Mouse (Mus musculus) heart, embryonic 14.5 days (tissue): ENCODE data around the gene Ypel1. TPM values are rescaled to one million over a fixed set of nuclear protein-coding genes. Genes with fewer than 3 reads are reported as not detected.
A peak's percentile ranks its signal among the peaks of the same experiment; 100 is the strongest.

Experiments used
- ATAC-seq: fragments of 200-750 bp; cut with Nextera tagmentation; 2 replicates; pipeline ENCODE4 v1.8.0; 2017; ENCODE audit warnings: low read depth, moderate TSS enrichment; ENCODE audit not compliant: insufficient number of reproducible peaks, insufficient read depth, low FRiP score
- H3K27ac ChIP-seq, 2 experiments: fragments of 200-500 bp in 1 of 2; fragments of 300-500 bp in 1 of 2; sonication (generic) in 1 of 2; replicated peaks in 1 of 2; 2 replicates each; pipeline ENCODE4 v1.5.1; 2012 to 2014; ENCODE audit warnings: low read depth in 2 of 2, low read length in 2 of 2, control low read depth in 1 of 2, mild to moderate bottlenecking in 1 of 2, mixed read lengths in 1 of 2; ENCODE audit not compliant: control insufficient read depth in 1 of 2, insufficient read depth in 1 of 2
- H3K27me3 ChIP-seq: fragments of 300-500 bp; sonication (generic); 2 replicates; pipeline ENCODE4 v1.6.1; 2014; ENCODE audit warnings: mild to moderate bottlenecking, low read length, control low read depth; ENCODE audit not compliant: control insufficient read depth, insufficient read depth
- H3K36me3 ChIP-seq: fragments of 300-500 bp; sonication (generic); 2 replicates; pipeline ENCODE4 v1.6.1; 2014; ENCODE audit warnings: mild to moderate bottlenecking, control low read depth, low read length, mixed read lengths; ENCODE audit not compliant: control insufficient read depth, insufficient read depth
- H3K4me1 ChIP-seq, 2 experiments: fragments of 200-500 bp in 1 of 2; fragments of 300-500 bp in 1 of 2; sonication (generic) in 1 of 2; 2 replicates each; pipeline ENCODE4 v1.6.1; 2012 to 2014; ENCODE audit warnings: low read length in 2 of 2, control low read depth in 1 of 2, mixed read lengths in 1 of 2; ENCODE audit not compliant: control insufficient read depth in 2 of 2, insufficient read depth in 2 of 2
- H3K4me2 ChIP-seq: fragments of 300-500 bp; sonication (generic); 2 replicates; pipeline ENCODE4 v1.6.1; 2014; ENCODE audit warnings: mild to moderate bottlenecking, low read length
- H3K4me3 ChIP-seq, 2 experiments: fragments of 200-500 bp in 1 of 2; fragments of 300-500 bp in 1 of 2; sonication (generic) in 1 of 2; 2 replicates each; pipeline ENCODE4 v1.5.1; 2012 to 2014; ENCODE audit warnings: low read length in 2 of 2, mild to moderate bottlenecking in 2 of 2, control low read depth in 1 of 2, low read depth in 1 of 2, moderate library complexity in 1 of 2; ENCODE audit not compliant: control insufficient read depth in 1 of 2, insufficient read depth in 1 of 2
- H3K9ac ChIP-seq: fragments of 300-500 bp; sonication (generic); 2 replicates; pipeline ENCODE4 v1.6.1; 2014; ENCODE audit warnings: mild to moderate bottlenecking, low read length
- H3K9me3 ChIP-seq: fragments of 300-500 bp; sonication (generic); 2 replicates; pipeline ENCODE4 v1.6.1; 2016; ENCODE audit warnings: low read length, control low read depth; ENCODE audit not compliant: control insufficient read depth
- WGBS: fragments of 180-500 bp; shearing (Covaris S2); extraction: QIAGEN DNeasy Blood & Tissue Kit; methylation state at CpG from one replicate; pipeline ENCODE4 v1.1.7; 2014; 5-methylcytosine and 5-hydroxymethylcytosine counted together
- polyA plus RNA-seq: library from polyadenylated mRNA; unstranded; fragments of >200 nt; fragmentation: Nextera tagmentation; extraction: Ambion mirVana; gene quantifications from 2 replicates; pipeline ENCODE4 v1.2.1, GENCODE M21; 2014

Ypel1 gene
- polyA plus RNA-seq, 1 experiment from 2014 or later, result 18.9 TPM

- 76% methylated on average over 13 of the region's 13 CpGs for WGBS
- no peak for ATAC-seq
- no peak overlapping the region for H3K27ac ChIP-seq
- no peak overlapping the region for H3K4me2 ChIP-seq
- no peak overlapping the region for H3K9ac ChIP-seq
- H3K36me3 ChIP-seq, result peaks cover 91% of the 10 kb centered on the region
- peaks cover 5 to 13% of the 10 kb centered on the region in 2 experiments for H3K4me1 ChIP-seq
- H3K9me3 ChIP-seq, result no peaks in the 10 kb centered on the region
- no peak overlapping the region for H3K4me3 ChIP-seq
- no peaks in the 10 kb centered on the region for H3K27me3 ChIP-seq
These were observed 17.2 kb downstream of the Ypel1 start for GRCm38 (mm10) chr16:17086669-17087193.

GRCm38 (mm10) chr16:17088346-17088745 lies 18.9 kb downstream of the Ypel1 start:
- Histone ChIP-seq H3K27ac (no peak overlapping the region), H3K9ac (no peak overlapping the region), H3K27me3 (no peaks in the 10 kb centered on the region), H3K4me3 (no peak overlapping the region), H3K4me2 (no peak overlapping the region), H3K4me1 (peaks cover 5 to 13% of the 10 kb centered on the region in 2 experiments), H3K36me3 (peaks cover 94% of the 10 kb centered on the region), H3K9me3 (no peaks in the 10 kb centered on the region)
- no peak for ATAC-seq
- 67% methylated on average over 3 of the region's 3 CpGs for WGBS

GRCm38 (mm10) chr16:17096938-17097337 lies 27.4 kb downstream of the Ypel1 start:
- H3K36me3 ChIP-seq, result peaks cover 96% of the 10 kb centered on the region
- no peak overlapping the region for H3K9ac ChIP-seq
- no peak overlapping the region for H3K4me2 ChIP-seq
- H3K9me3 ChIP-seq, result no peaks in the 10 kb centered on the region
- H3K27ac ChIP-seq, result no peak overlapping the region
- no peak for ATAC-seq
- H3K4me1 ChIP-seq, result no peaks in the 10 kb centered on the region
- no peaks in the 10 kb centered on the region for H3K27me3 ChIP-seq
- no peak overlapping the region for H3K4me3 ChIP-seq
- 79% methylated on average over 3 of the region's 3 CpGs for WGBS

DNA sequence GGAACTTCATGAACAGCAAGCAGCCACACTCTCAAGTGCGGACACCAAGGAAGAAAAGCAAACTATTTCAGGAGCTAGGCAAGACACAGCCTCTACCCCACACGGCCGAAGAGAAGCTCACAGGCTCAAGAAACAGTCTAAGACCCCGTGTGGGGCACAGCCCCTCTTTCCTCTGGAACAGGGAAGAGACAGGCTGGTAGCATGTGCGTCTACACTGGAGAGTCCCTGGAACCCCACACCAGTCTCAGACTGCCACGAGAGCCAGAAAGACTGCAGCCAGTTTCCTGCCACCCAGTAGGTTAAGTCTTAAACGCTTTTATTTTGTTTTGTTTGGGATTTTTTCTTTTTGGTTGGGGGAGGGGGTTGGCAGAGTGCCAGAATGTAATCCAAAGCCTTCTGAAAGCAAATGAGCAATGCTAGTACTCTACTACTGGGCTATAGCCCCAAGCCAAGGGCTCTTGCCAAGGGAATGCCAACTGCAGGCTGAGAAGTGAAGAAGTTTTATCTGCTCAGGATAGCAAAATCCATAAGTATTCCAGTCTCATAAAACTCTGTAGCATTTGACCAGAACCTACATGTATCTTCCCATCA lies 33.2 kb downstream of the Ypel1 start:
- Histone ChIP-seq H3K27me3 (no peaks in the 10 kb centered on the region), H3K27ac (no peak overlapping the region), H3K36me3 (peaks cover 92% of the 10 kb centered on the region), H3K4me3 (no peak overlapping the region), H3K9me3 (no peaks in the 10 kb centered on the region), H3K4me2 (no peak overlapping the region), H3K4me1 (no peaks in the 10 kb centered on the region), H3K9ac (no peak overlapping the region)
- WGBS, result 72% methylated on average over 7 of the region's 7 CpGs
- no peak for ATAC-seq

DNA sequence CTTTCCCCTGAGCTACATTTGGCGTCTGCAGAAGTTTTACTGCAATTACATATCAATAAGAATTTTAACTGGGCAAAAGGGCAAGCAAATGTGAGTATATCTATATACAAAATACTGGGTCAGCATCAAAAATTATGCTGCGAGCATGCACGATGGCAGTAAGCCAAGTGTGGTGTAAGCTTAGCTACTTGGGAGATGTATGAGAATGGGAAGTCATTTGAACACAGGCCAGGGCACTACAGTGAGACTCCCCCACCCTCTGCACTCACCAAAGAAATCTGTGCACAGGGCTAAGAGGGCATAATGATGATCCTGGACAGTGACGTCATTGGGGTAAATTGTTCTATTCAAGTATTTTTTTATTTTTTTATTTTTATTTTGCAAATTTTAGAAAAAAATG lies 35.1 kb downstream of the Ypel1 start:
- Histone ChIP-seq H3K27me3 (no peaks in the 10 kb centered on the region), H3K4me3 (no peak overlapping the region), H3K9me3 (no peaks in the 10 kb centered on the region), H3K4me2 (no peak overlapping the region), H3K9ac (no peak overlapping the region), H3K27ac (no peak overlapping the region), H3K36me3 (peaks cover 86% of the 10 kb centered on the region), H3K4me1 (peaks cover 0 to 2% of the 10 kb centered on the region in 2 experiments; a peak in 2 of 4 replicates)
- 75% methylated on average over 4 of the region's 4 CpGs for WGBS
- no peak for ATAC-seq

DNA sequence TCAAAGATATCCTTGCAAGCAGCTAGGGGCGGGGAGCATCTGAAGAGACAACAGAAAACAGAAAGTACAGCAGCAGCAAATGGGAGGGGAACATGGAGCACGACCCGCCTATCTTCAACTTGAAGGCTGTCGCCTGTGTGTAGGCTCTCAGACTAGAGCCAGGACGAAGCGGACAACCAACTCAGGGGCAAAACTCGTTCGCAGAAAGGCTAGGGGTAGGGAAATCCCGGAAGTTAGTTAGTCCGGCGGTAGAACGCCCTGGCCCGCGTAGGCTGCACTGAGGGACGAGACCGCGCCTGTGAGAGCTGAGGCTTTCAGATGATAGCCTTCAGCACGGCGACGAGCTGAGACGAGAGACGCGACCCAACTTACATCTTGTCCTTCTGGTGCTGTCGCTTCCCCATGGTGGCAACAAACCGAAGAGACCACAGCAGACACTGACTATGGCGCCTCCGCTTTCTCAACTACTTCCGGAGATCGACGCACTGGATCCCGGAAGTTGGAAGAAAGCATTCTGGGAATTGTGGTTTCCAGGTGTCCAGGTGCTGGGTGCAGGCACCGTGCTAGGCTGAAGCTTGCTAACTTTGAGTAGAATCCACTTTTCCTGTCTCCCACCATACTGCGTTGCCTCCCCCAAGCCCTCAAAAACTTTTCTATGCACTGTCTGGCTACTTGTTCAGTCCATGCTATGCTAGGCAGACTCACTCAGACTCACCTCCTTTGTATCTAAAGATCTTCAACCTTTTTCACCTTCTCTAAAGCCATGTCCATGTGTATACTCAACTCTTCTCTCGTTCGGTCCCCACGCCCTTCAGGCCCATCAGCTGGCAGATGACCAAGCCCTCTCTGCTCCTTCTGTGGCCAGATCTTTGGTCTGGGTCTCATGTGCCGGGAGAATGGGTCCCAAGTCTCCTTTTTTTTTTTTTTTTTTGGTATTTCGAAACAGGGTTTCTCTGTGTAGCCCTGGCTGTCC lies 41.6 kb downstream of the Ypel1 start, which contains the start of gene Ppil2:
Gene Ppil2, minus strand, starts transcription at position 487 of the 973 bp plus-strand sequence.
- 9% methylated on average over 38 of the region's 38 CpGs for WGBS
- Histone ChIP-seq H3K4me1 (peaks cover 2 to 9% of the 10 kb centered on the region in 2 experiments; a peak in 2 of 4 replicates), H3K27me3 (no peaks in the 10 kb centered on the region), H3K9ac (peak within 1 kb of the TSS; percentile 80), H3K36me3 (peaks cover 51% of the 10 kb centered on the region), H3K27ac (peak within 1 kb of the TSS; percentile 42 to 59), H3K4me2 (peak within 1 kb of the TSS; percentile 77), H3K9me3 (no peaks in the 10 kb centered on the region), H3K4me3 (peak within 1 kb of the TSS; percentile 78 to 89)
- peak; percentile 37; the same call in 1 of the 2 replicates for ATAC-seq

- Histone ChIP-seq H3K9me3 (no peaks in the 10 kb centered on the region), H3K9ac (no peak overlapping the region), H3K4me1 (no peaks in the 10 kb centered on the region), H3K27ac (peak overlapping the region; percentile 71 to 85), H3K27me3 (no peaks in the 10 kb centered on the region), H3K4me2 (no peak overlapping the region), H3K36me3 (peaks cover 52% of the 10 kb centered on the region), H3K4me3 (no peak overlapping the region)
- 69% methylated on average over 5 of the region's 5 CpGs for WGBS
- 0 out of 2 replicates have a peak, but pooled peaks have one; percentile 49 for ATAC-seq
These were observed 47.9 kb downstream of the Ypel1 start for GRCm38 (mm10) chr16:17117309-17117799.
